Mouse (Mus musculus) spleen, adult 10 weeks (tissue): Measurements from ENCODE around the gene Gm47791. TPM values are rescaled to one million over a fixed set of nuclear protein-coding genes. Genes with fewer than 3 reads are reported as not detected.

Experiments
- polyA plus RNA-seq: library from polyadenylated mRNA; stranded (reverse); fragments of 350-450 nt; fragmentation: Illumina TruSeq; extraction: RNeasy Lipid Tissue Mini Kit (QIAGEN cat#74804); gene quantifications from one replicate; pipeline ENCODE4 v1.2.3, GENCODE M21; 2015; ENCODE audit warnings: low replicate concordance; ENCODE audit not compliant: insufficient read depth

Gene Gm47791
- not detected for polyA plus RNA-seq

GRCm38 (mm10) chr1:82771022-82771586, at the start of gene Gm47791:
Gene Gm47791, minus strand, starts transcription at chr1:82771243.

DNA sequence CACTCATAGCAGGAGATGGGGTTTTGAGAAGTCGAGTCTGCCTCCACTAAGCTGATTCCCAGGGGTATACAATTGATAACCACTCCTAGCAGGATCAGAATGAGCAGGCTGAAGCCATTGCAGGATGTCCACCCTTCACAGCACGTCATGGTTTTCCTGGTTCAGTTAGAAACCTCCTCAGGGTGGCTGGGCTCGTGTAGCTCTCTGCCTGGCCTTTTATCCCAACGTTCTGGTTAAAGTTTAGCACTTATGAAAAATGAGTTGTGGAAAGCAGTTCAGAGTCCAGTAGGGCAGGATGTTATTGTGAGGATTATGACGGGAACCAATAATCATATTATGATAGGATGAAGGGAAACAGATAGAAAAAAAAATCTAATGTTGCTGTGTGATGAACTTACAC, 2.8 kb downstream of the Gm47791 start, which contains the start of gene Tm4sf20:
Gene Tm4sf20, minus strand, starts transcription at position 193 of the 400 bp plus-strand sequence.

GRCm38 (mm10) chr1:82724339-82725025, 46.6 kb downstream of the Gm47791 start, which contains the start of gene Mff:
Gene Mff, plus strand, starts transcription at chr1:82724890.

Other genes with a start within 250 kb of the Gm47791 start
- 0.21 TPM for gene Col4a4, start 184.4 kb downstream of the Gm47791 start, polyA plus RNA-seq
- 0.12 TPM for gene Col4a3, start 184.3 kb downstream of the Gm47791 start, polyA plus RNA-seq
- gene Mff, start 46.4 kb downstream of the Gm47791 start, polyA plus RNA-seq = 199 TPM
- not detected for gene Tm4sf20, start 2.8 kb downstream of the Gm47791 start, polyA plus RNA-seq
- 64.2 TPM for gene Agfg1, start 68.2 kb upstream of the Gm47791 start, polyA plus RNA-seq
- gene A030005L19Rik, start 142.1 kb upstream of the Gm47791 start, polyA plus RNA-seq = 0.88 TPM
- not detected for gene A030014E15Rik, start 153.7 kb upstream of the Gm47791 start, polyA plus RNA-seq
- gene Gm6217, start 160.2 kb upstream of the Gm47791 start, polyA plus RNA-seq = not detected
- not detected for gene A030003K21Rik, start 172.1 kb upstream of the Gm47791 start, polyA plus RNA-seq
- gene Gm7544, start 184.8 kb upstream of the Gm47791 start, polyA plus RNA-seq = not detected
- not detected for gene Gm47955, start 189.0 kb upstream of the Gm47791 start, polyA plus RNA-seq
- gene Gm47959, start 229.3 kb upstream of the Gm47791 start, polyA plus RNA-seq = not detected